Comparison of ENCODE assay signal across 24 mouse cellular contexts in genomic region chr11:88843305-88843704, GRCm38 (mm10). TPM values are rescaled to one million over a fixed set of nuclear protein-coding genes. Genes with fewer than 3 reads are reported as not detected.
DNase-seq lines count a peak whose midpoint lies in the region; ATAC-seq and TF ChIP-seq lines count a peak whose summit lies in the region.
"Had no signal": no experiment of that assay in that cellular context is flagged by ENCODE, and none has a peak within 500 bp of the region (broad histone marks: within the 10 kb centered on the region; RNA-seq: fewer than 3 reads in every experiment).

No protein-coding gene starts in this region.

- TF ChIP-seq EP300 in liver, postnatal 0 days (IDR thresholded peaks at IDR 0.05; ENCODE audit: low read depth), result no peak
- peak; percentile 88 for TF ChIP-seq EP300 in ES-Bruce4 (IDR thresholded peaks at IDR 0.05; ENCODE audit: insufficient read depth, low read depth, low read length)

- peak; percentile 50 for DNase-seq in liver, adult 2 months (ENCODE audit: extremely low read depth, low read depth, low spot score)
- DNase-seq in liver, postnatal 0 days, result no peak
- peak; percentile 53 for DNase-seq in R1 (ENCODE audit: low read depth, low spot score)
- no peak for DNase-seq in spleen, postnatal 4 days (ENCODE audit: low spot score in 2 of 2)
- no peak for DNase-seq in heart, adult 11 months
- DNase-seq: adrenal gland, postnatal 10 days; cerebellum, adult 11 months; cerebellum, adult 2 months; cerebellum, adult 9-11 months; cerebellum, postnatal 25 days; forebrain, postnatal 0 days; gastrocnemius, postnatal 36 days; heart, postnatal 14 days; heart, postnatal 4 days had no signal

- WGBS in liver, adult 2 months, result 41% methylated on average over 10 of the region's 10 CpGs
- 82% methylated on average over 10 of the region's 10 CpGs for WGBS in liver, postnatal 0 days (ENCODE audit: insufficient replicate concordance)

- H3K4me2 ChIP-seq in liver, postnatal 0 days (ENCODE audit: low read depth, low read length), result no peak overlapping the region
- H3K4me2 ChIP-seq: embryonic facial prominence, embryonic 12.5 days; embryonic facial prominence, embryonic 15.5 days; heart, embryonic 12.5 days; hindbrain, embryonic 14.5 days had no signal

- H3K4me1 ChIP-seq in liver, adult 2 months (ENCODE audit: control insufficient read depth, insufficient read depth, low read length), result peaks cover 22% of the 10 kb centered on the region
- peaks cover 11% of the 10 kb centered on the region for H3K4me1 ChIP-seq in liver, postnatal 0 days (ENCODE audit: insufficient read depth)
- peaks cover 5% of the 10 kb centered on the region for H3K4me1 ChIP-seq in ES-Bruce4 (ENCODE audit: control insufficient read depth, insufficient read depth, low read length)

- no peak for TF ChIP-seq POLR2A in liver, adult 2 months (IDR thresholded peaks at IDR 0.05; ENCODE audit: extremely low read depth, insufficient read depth, low read length)
- TF ChIP-seq POLR2A in ES-Bruce4 (IDR thresholded peaks at IDR 0.05; ENCODE audit: insufficient read depth, low read length), result no peak

- H3K4me3 ChIP-seq in liver, adult 2 months (ENCODE audit: insufficient read depth, low read depth, low read length), result no peak overlapping the region
- no peak overlapping the region for H3K4me3 ChIP-seq in liver, postnatal 0 days (ENCODE audit: low read depth, low read length)
- H3K4me3 ChIP-seq in ES-Bruce4 (ENCODE audit: low read depth, low read length), result no peak overlapping the region
- H3K4me3 ChIP-seq: embryonic facial prominence, embryonic 12.5 days; embryonic facial prominence, embryonic 15.5 days; heart, embryonic 12.5 days had no signal

- H3K27me3 ChIP-seq in liver, adult 2 months (ENCODE audit: control insufficient read depth, insufficient read depth, low read length), result no peaks in the 10 kb centered on the region
- H3K27me3 ChIP-seq in liver, postnatal 0 days (ENCODE audit: insufficient read depth, low read length), result no peaks in the 10 kb centered on the region
- H3K27me3 ChIP-seq in ES-Bruce4 (ENCODE audit: control insufficient read depth, insufficient read depth, low read length, poor library complexity, severe bottlenecking), result no peaks in the 10 kb centered on the region
- H3K27me3 ChIP-seq: embryonic facial prominence, embryonic 12.5 days; embryonic facial prominence, embryonic 15.5 days; heart, embryonic 12.5 days had no signal

- no peaks in the 10 kb centered on the region for H3K9me3 ChIP-seq in liver, postnatal 0 days (ENCODE audit: low read length)
- no peaks in the 10 kb centered on the region for H3K9me3 ChIP-seq in ES-Bruce4 (replicated peaks; ENCODE audit: control insufficient read depth, insufficient read depth, low read length, poor library complexity, severe bottlenecking)
- H3K9me3 ChIP-seq: embryonic facial prominence, embryonic 12.5 days; embryonic facial prominence, embryonic 15.5 days; heart, embryonic 12.5 days had no signal

- peaks cover 35% of the 10 kb centered on the region; the same call in 1 of the 2 replicates for H3K79me2 ChIP-seq in liver, adult 2 months (ENCODE audit: control insufficient read depth, insufficient read depth, low read length)

- no peak for TF ChIP-seq CTCF in liver, adult 2 months (IDR thresholded peaks at IDR 0.05; ENCODE audit: low read depth, low read length)
- TF ChIP-seq CTCF in liver, postnatal 0 days (IDR thresholded peaks at IDR 0.05; ENCODE audit: low read depth), result no peak
- TF ChIP-seq CTCF in ES-Bruce4 (IDR thresholded peaks at IDR 0.05; ENCODE audit: low read depth, low read length), result no peak

- H3K9ac ChIP-seq in liver, adult 2 months (ENCODE audit: low read depth, low read length), result no peak overlapping the region
- H3K9ac ChIP-seq in liver, postnatal 0 days (replicated peaks), result no peak overlapping the region
- H3K9ac ChIP-seq in ES-Bruce4 (ENCODE audit: low read depth, poor library complexity, severe bottlenecking), result no peak overlapping the region
- H3K9ac ChIP-seq: embryonic facial prominence, embryonic 12.5 days; embryonic facial prominence, embryonic 15.5 days; forebrain, postnatal 0 days; heart, embryonic 12.5 days; hindbrain, embryonic 14.5 days had no signal

- no peak for ATAC-seq in liver, postnatal 0 days
- ATAC-seq: CD4-positive, CD25-positive, alpha-beta regulatory T cell, adult 4 months; forebrain, embryonic 14.5 days; forebrain, postnatal 0 days; hindbrain, postnatal 0 days; inflammation-experienced regulatory T-cells, adult 6 months; intestine, embryonic 16.5 days had no signal

- H3K36me3 ChIP-seq in liver, adult 2 months (ENCODE audit: control insufficient read depth, insufficient read depth, low read length), result peaks cover 13% of the 10 kb centered on the region
- peaks cover 15% of the 10 kb centered on the region; the same call in 1 of the 2 replicates for H3K36me3 ChIP-seq in liver, postnatal 0 days (replicated peaks; ENCODE audit: insufficient read depth, low read length)
- peaks cover 49% of the 10 kb centered on the region for H3K36me3 ChIP-seq in ES-Bruce4 (ENCODE audit: control insufficient read depth, insufficient read depth, low read length, poor library complexity, severe bottlenecking)

- H3K27ac ChIP-seq in liver, adult 2 months (replicated peaks; ENCODE audit: insufficient read depth, low read depth, low read length), result no peak overlapping the region
- no peak overlapping the region for H3K27ac ChIP-seq in liver, postnatal 0 days (ENCODE audit: low read depth)
- no peak overlapping the region; the same call in 1 of the 2 replicates for H3K27ac ChIP-seq in ES-Bruce4 (ENCODE audit: insufficient read depth, low read length)
- H3K27ac ChIP-seq: embryonic facial prominence, embryonic 12.5 days; embryonic facial prominence, embryonic 15.5 days; hindbrain, embryonic 14.5 days; hindbrain, postnatal 0 days had no signal

RNA-seq across cellular contexts. Expression of gene Akap1, which starts 21.1 kb away (rescaled TPM):
- 37.7 and 53.6 TPM in 2 replicates for total RNA-seq in liver, adult 2 months (2014; rRNA removed)
- polyA plus RNA-seq in liver, adult 2 months (2012; rRNA removed), result 58.0 and 81.5 TPM in 2 replicates
- 14.2 and 14.5 TPM in 2 replicates for polyA plus RNA-seq in liver, postnatal 0 days (2015; fragmentation: Nextera tagmentation; extraction: Ambion mirVana)
- 48.2 and 51.4 TPM in 2 replicates for polyA plus RNA-seq in ES-Bruce4 (2011; ENCODE audit: insufficient read depth, insufficient read length, low read depth, missing spikeins)

Comparison
In these comparisons a context has a peak if more than half of its experiments do, and no peak if none do; other contexts are left out.
1. DNase-seq: peak in liver, adult 2 months (single experiment) and R1 (single experiment); none in liver, postnatal 0 days (single experiment), spleen, postnatal 4 days (0 of 2) and heart, adult 11 months (single experiment).